Comparison of ENCODE assay signal across 14 mouse cellular contexts in genomic region chr7:99021277-99021676, GRCm38 (mm10).
DNase-seq lines count a peak whose midpoint lies in the region; ATAC-seq and TF ChIP-seq lines count a peak whose summit lies in the region.
"Had no signal": no experiment of that assay in that cellular context is flagged by ENCODE, and none has a peak within 500 bp of the region (broad histone marks: within the 10 kb centered on the region; RNA-seq: fewer than 3 reads in every experiment).

No protein-coding gene starts in this region.

- ATAC-seq in heart, embryonic 14.5 days (ENCODE audit: insufficient number of reproducible peaks, insufficient read depth, low FRiP score, low read depth), result no peak
- ATAC-seq in midbrain, embryonic 14.5 days (ENCODE audit: low FRiP score, low TSS enrichment), result no peak
- ATAC-seq in midbrain, embryonic 13.5 days, result no peak
- ATAC-seq: midbrain, embryonic 16.5 days had no signal

- peaks cover 10% of the 10 kb centered on the region for H3K4me1 ChIP-seq in cerebellum, adult 2 months (ENCODE audit: control insufficient read depth, insufficient read depth, low read length)
- peaks cover 15 to 32% of the 10 kb centered on the region in 2 experiments for H3K4me1 ChIP-seq in heart, embryonic 14.5 days (ENCODE audit: control insufficient read depth in 2 of 2, insufficient read depth in 2 of 2, low read length in 2 of 2)
- H3K4me1 ChIP-seq in midbrain, embryonic 14.5 days (ENCODE audit: control insufficient read depth, insufficient read depth, low read length), result no peaks in the 10 kb centered on the region
- no peaks in the 10 kb centered on the region for H3K4me1 ChIP-seq in midbrain, embryonic 13.5 days (replicated peaks)
- H3K4me1 ChIP-seq in small intestine, adult 2 months (ENCODE audit: control insufficient read depth, insufficient read depth, insufficient read length, low read length), result no peaks in the 10 kb centered on the region
- H3K4me1 ChIP-seq: hindbrain, embryonic 10.5 days; neural tube, embryonic 15.5 days had no signal

- H3K36me3 ChIP-seq in heart, embryonic 14.5 days (ENCODE audit: control insufficient read depth, insufficient read depth, low read length), result no peaks in the 10 kb centered on the region
- no peaks in the 10 kb centered on the region for H3K36me3 ChIP-seq in midbrain, embryonic 14.5 days (ENCODE audit: control insufficient read depth, insufficient read depth, low read length)
- H3K36me3 ChIP-seq in midbrain, embryonic 13.5 days, result no peaks in the 10 kb centered on the region
- H3K36me3 ChIP-seq in small intestine, adult 2 months (ENCODE audit: control insufficient read depth, insufficient read depth, low read length), result no peaks in the 10 kb centered on the region
- H3K36me3 ChIP-seq: hindbrain, embryonic 10.5 days; neural tube, embryonic 15.5 days had no signal

- no peaks in the 10 kb centered on the region for H3K27me3 ChIP-seq in cerebellum, adult 2 months (ENCODE audit: control insufficient read depth, insufficient read depth, low read length)
- H3K27me3 ChIP-seq in heart, embryonic 14.5 days (ENCODE audit: control insufficient read depth, insufficient read depth, low read length), result no peaks in the 10 kb centered on the region
- no peaks in the 10 kb centered on the region for H3K27me3 ChIP-seq in midbrain, embryonic 14.5 days (ENCODE audit: control insufficient read depth, insufficient read depth, low read length)
- no peaks in the 10 kb centered on the region for H3K27me3 ChIP-seq in midbrain, embryonic 13.5 days
- H3K27me3 ChIP-seq in small intestine, adult 2 months (ENCODE audit: control insufficient read depth, insufficient read depth, low read length), result no peaks in the 10 kb centered on the region
- H3K27me3 ChIP-seq: neural tube, embryonic 15.5 days had no signal

- H3K4me3 ChIP-seq in cerebellum, adult 2 months (replicated peaks; ENCODE audit: insufficient read depth, low read depth, low read length), result no peak overlapping the region
- no peak overlapping the region for H3K4me3 ChIP-seq in heart, embryonic 14.5 days (ENCODE audit: control insufficient read depth in 1 of 2, insufficient read depth in 1 of 2, low read depth in 1 of 2, low read length in 2 of 2)
- H3K4me3 ChIP-seq in midbrain, embryonic 14.5 days (replicated peaks; ENCODE audit: low read depth, low read length), result no peak overlapping the region
- no peak overlapping the region for H3K4me3 ChIP-seq in midbrain, embryonic 13.5 days (replicated peaks)
- no peak overlapping the region for H3K4me3 ChIP-seq in small intestine, adult 2 months (ENCODE audit: low read depth, low read length)
- H3K4me3 ChIP-seq: hindbrain, embryonic 10.5 days; neural tube, embryonic 15.5 days had no signal

- no peak overlapping the region for H3K9ac ChIP-seq in heart, embryonic 14.5 days (ENCODE audit: low read length)
- H3K9ac ChIP-seq in midbrain, embryonic 14.5 days (replicated peaks; ENCODE audit: low read length), result no peak overlapping the region
- no peak overlapping the region for H3K9ac ChIP-seq in midbrain, embryonic 13.5 days (replicated peaks)
- H3K9ac ChIP-seq: neural tube, embryonic 15.5 days had no signal

- H3K4me2 ChIP-seq in heart, embryonic 14.5 days (ENCODE audit: low read length), result no peak overlapping the region
- no peak overlapping the region for H3K4me2 ChIP-seq in midbrain, embryonic 14.5 days (ENCODE audit: low read length)
- no peak overlapping the region for H3K4me2 ChIP-seq in midbrain, embryonic 13.5 days (replicated peaks)
- H3K4me2 ChIP-seq: neural tube, embryonic 15.5 days had no signal

- DNase-seq in cerebellum, adult 2 months, result no peak
- DNase-seq in cerebellum, adult 8-10 months, result no peak
- DNase-seq in heart, adult 9 months (ENCODE audit: low spot score in 2 of 2), result no peak
- DNase-seq in midbrain, embryonic 14.5 days, result peak; percentile 16
- DNase-seq in gastrocnemius, adult 18-20 months (ENCODE audit: low spot score), result no peak
- DNase-seq: adrenal gland, postnatal 14 days; kidney, adult 18-20 months; lung, postnatal 10 days had no signal

- WGBS in cerebellum, adult 2 months, result 72% methylated on average over 4 of the region's 4 CpGs
- WGBS in heart, embryonic 14.5 days, result 36% methylated on average over 4 of the region's 4 CpGs
- WGBS in midbrain, embryonic 14.5 days, result 51% methylated on average over 4 of the region's 4 CpGs
- 47% methylated on average over 4 of the region's 4 CpGs for WGBS in midbrain, embryonic 13.5 days
- WGBS in small intestine, adult 2 months, result 52% methylated on average over 4 of the region's 4 CpGs

- H3K27ac ChIP-seq in cerebellum, adult 2 months (ENCODE audit: insufficient read depth, low read length), result no peak overlapping the region
- H3K27ac ChIP-seq in heart, embryonic 14.5 days (replicated peaks in 1 of 2; ENCODE audit: control insufficient read depth in 1 of 2, insufficient read depth in 1 of 2, low read depth in 2 of 2, low read length in 2 of 2), result peak overlapping the region; percentile 41 to 49; a peak in 2 of 4 replicates
- H3K27ac ChIP-seq in midbrain, embryonic 14.5 days (replicated peaks; ENCODE audit: low read depth, low read length), result no peak overlapping the region
- no peak overlapping the region for H3K27ac ChIP-seq in midbrain, embryonic 13.5 days
- no peak overlapping the region for H3K27ac ChIP-seq in small intestine, adult 2 months (ENCODE audit: insufficient read depth, low read depth, low read length)
- H3K27ac ChIP-seq: hindbrain, embryonic 10.5 days; neural tube, embryonic 15.5 days had no signal

- TF ChIP-seq CTCF in cerebellum, adult 2 months (IDR thresholded peaks at IDR 0.05; ENCODE audit: borderline replicate concordance, insufficient read depth, low read depth, low read length), result peak; percentile 45; the same call in 1 of the 2 replicates
- TF ChIP-seq CTCF in small intestine, adult 2 months (IDR thresholded peaks at IDR 0.05; ENCODE audit: extremely low read depth, insufficient read length, insufficient replicate concordance, low read depth, low read length), result peak; percentile 26; the same call in 1 of the 2 replicates

- no peaks in the 10 kb centered on the region for H3K9me3 ChIP-seq in heart, embryonic 14.5 days (ENCODE audit: control insufficient read depth, low read length)
- no peaks in the 10 kb centered on the region for H3K9me3 ChIP-seq in midbrain, embryonic 14.5 days (ENCODE audit: control insufficient read depth, low read length)
- H3K9me3 ChIP-seq in midbrain, embryonic 13.5 days, result no peaks in the 10 kb centered on the region
- H3K9me3 ChIP-seq: hindbrain, embryonic 10.5 days; neural tube, embryonic 15.5 days had no signal

- TF ChIP-seq POLR2A in cerebellum, adult 2 months (IDR thresholded peaks at IDR 0.05; ENCODE audit: borderline replicate concordance, insufficient read depth, low read length), result no peak
- no peak for TF ChIP-seq POLR2A in small intestine, adult 2 months (IDR thresholded peaks at IDR 0.05; ENCODE audit: low read depth, low read length)

Comparison
In these comparisons a context has a peak if more than half of its experiments do, and no peak if none do; other contexts are left out.
1. H3K27ac ChIP-seq: peak in heart, embryonic 14.5 days (2 of 2); none in cerebellum, adult 2 months (single experiment), midbrain, embryonic 14.5 days (single experiment), midbrain, embryonic 13.5 days (single experiment) and small intestine, adult 2 months (single experiment).